Mouse (Mus musculus) cortical plate, adult 2 months (tissue): ENCODE data around the gene Ccdc162.

Experiments
- CTCF ChIP-seq: fragments of 200-500 bp; IDR thresholded peaks from 2 replicates; pipeline ENCODE4 v1.5.1; 2011; ENCODE audit warnings: mild to moderate bottlenecking, control low read depth, low read length; ENCODE audit not compliant: insufficient read depth; ENCODE audit errors: extremely low read depth
- POLR2A ChIP-seq: fragments of 200-500 bp; IDR thresholded peaks from 2 replicates; pipeline ENCODE4 v1.6.1; 2011; ENCODE audit warnings: mild to moderate bottlenecking, low read length, control low read depth; ENCODE audit not compliant: insufficient read depth; ENCODE audit errors: extremely low read depth

GRCm38 (mm10) chr10:41710773-41711172, 5.7 kb downstream of the Ccdc162 start:
- TF ChIP-seq CTCF, result no peak
- no peak for TF ChIP-seq POLR2A
